Mouse (Mus musculus): ENCODE results near the gene Ssr2.

DNA sequence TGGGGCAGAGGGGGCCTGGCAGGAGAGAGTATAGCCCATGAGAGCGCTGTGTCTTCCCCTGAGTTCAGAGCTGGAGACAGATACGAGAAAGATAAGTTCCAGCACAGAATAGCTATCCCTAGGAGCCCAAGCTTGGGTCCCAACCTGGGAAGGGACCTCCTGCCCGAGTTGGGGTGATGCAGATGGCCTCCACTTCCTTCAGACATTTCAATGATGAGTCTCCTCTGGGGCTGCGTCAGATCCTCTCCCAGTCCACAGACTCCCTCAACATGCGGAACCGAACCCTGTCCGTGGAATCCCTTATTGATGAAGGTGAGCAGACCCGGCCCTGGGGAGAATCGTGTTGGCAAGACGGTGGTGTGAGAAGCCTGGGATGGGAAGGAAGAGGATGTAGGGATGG, 57.4 kb downstream of the Ssr2 start:
- TF ChIP-seq POLR2A (IDR thresholded peaks at IDR 0.05; ENCODE audit: extremely low read depth, insufficient read depth, low read length) (no peak), CTCF (IDR thresholded peaks at IDR 0.05; ENCODE audit: low read depth, low read length) (no peak)

Data from liver, adult 2 months (tissue).